Mouse (Mus musculus): ENCODE results near the gene Sulf2. TPM values are rescaled to one million over a fixed set of nuclear protein-coding genes. Genes with fewer than 3 reads are reported as not detected.

Sulf2 gene
- polyA plus RNA-seq, 1 experiment from 2014 or later = 88.6 TPM

- peak; percentile 73 for ATAC-seq (ENCODE audit: low FRiP score)
- peaks cover 49% of the 10 kb centered on the region for H3K4me1 ChIP-seq (replicated peaks)
- peak overlapping the region; percentile 86 for H3K27ac ChIP-seq
- peaks cover 27% of the 10 kb centered on the region for H3K27me3 ChIP-seq
- no peaks in the 10 kb centered on the region for H3K9me3 ChIP-seq
- 38% methylated on average over 19 of the region's 19 CpGs for WGBS
- no peaks in the 10 kb centered on the region for H3K36me3 ChIP-seq
- H3K4me2 ChIP-seq = no peak overlapping the region
- no peak overlapping the region for H3K4me3 ChIP-seq
- H3K9ac ChIP-seq = 0 out of 2 replicates have a peak overlapping the region, but pooled peaks have one; percentile 29
Measured at GRCm38 (mm10) chr2:166142561-166143112, 12.8 kb downstream of the Sulf2 start.

- Histone ChIP-seq H3K36me3 (no peaks in the 10 kb centered on the region), H3K4me3 (no peak overlapping the region), H3K27me3 (peaks cover 21% of the 10 kb centered on the region), H3K4me1 (replicated peaks) (peaks cover 43% of the 10 kb centered on the region), H3K9ac (no peak overlapping the region), H3K9me3 (no peaks in the 10 kb centered on the region), H3K4me2 (no peak overlapping the region), H3K27ac (peak overlapping the region; percentile 55)
- ATAC-seq (ENCODE audit: low FRiP score) = no peak
- 55% methylated on average over 1 of the region's 1 CpGs for WGBS
Measured at GRCm38 (mm10) chr2:166141910-166142309, 13.6 kb downstream of the Sulf2 start.

- H3K9me3 ChIP-seq = no peaks in the 10 kb centered on the region
- peaks cover 13% of the 10 kb centered on the region; the same call in 1 of the 2 replicates for H3K27me3 ChIP-seq
- H3K4me2 ChIP-seq = no peak overlapping the region
- H3K4me3 ChIP-seq = no peak overlapping the region
- H3K36me3 ChIP-seq = no peaks in the 10 kb centered on the region
- no peak for ATAC-seq (ENCODE audit: low FRiP score)
- no peak overlapping the region for H3K27ac ChIP-seq
- H3K9ac ChIP-seq = no peak overlapping the region
- 94% methylated on average over 6 of the region's 6 CpGs for WGBS
- H3K4me1 ChIP-seq (replicated peaks) = peaks cover 41% of the 10 kb centered on the region
Measured at GRCm38 (mm10) chr2:166141039-166141438, 14.4 kb downstream of the Sulf2 start.

GRCm38 (mm10) chr2:166140427-166140826 is 15.0 kb downstream of the Sulf2 start:
- 72% methylated on average over 9 of the region's 9 CpGs for WGBS
- H3K4me3 ChIP-seq = no peak overlapping the region
- H3K27ac ChIP-seq = no peak overlapping the region
- H3K27me3 ChIP-seq = peaks cover 9% of the 10 kb centered on the region; the same call in 1 of the 2 replicates
- no peaks in the 10 kb centered on the region for H3K9me3 ChIP-seq
- no peak for ATAC-seq (ENCODE audit: low FRiP score)
- no peak overlapping the region for H3K9ac ChIP-seq
- H3K4me2 ChIP-seq = no peak overlapping the region
- H3K4me1 ChIP-seq (replicated peaks) = peaks cover 41% of the 10 kb centered on the region
- H3K36me3 ChIP-seq = no peaks in the 10 kb centered on the region

DNA sequence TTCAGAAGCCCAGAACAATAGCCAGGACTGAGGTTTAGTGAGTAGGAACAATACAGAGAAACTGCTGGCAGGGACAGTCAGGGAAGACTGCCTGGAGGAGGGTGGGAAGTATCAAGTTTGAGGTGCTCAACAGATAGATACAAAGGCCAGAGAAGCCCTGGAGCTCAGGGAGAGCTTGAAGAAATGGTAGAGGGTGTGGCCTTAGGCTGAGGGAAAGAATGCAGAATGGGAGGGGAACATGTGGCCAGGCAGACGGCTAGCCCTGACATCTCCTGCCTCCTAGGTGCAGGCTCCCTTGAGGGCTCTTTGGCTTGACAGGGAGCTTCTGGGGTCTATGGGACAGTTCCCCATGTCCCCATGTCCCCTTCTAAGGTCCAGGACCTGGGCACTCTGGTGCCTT is 17.2 kb downstream of the Sulf2 start:
- Histone ChIP-seq H3K36me3 (no peaks in the 10 kb centered on the region), H3K27ac (no peak overlapping the region), H3K27me3 (peaks cover 12% of the 10 kb centered on the region; the same call in 1 of the 2 replicates), H3K4me2 (no peak overlapping the region), H3K4me3 (no peak overlapping the region), H3K4me1 (replicated peaks) (peaks cover 30% of the 10 kb centered on the region), H3K9ac (no peak overlapping the region), H3K9me3 (no peaks in the 10 kb centered on the region)
- WGBS = 56% methylated on average over 1 of the region's 1 CpGs
- no peak for ATAC-seq (ENCODE audit: low FRiP score)

DNA sequence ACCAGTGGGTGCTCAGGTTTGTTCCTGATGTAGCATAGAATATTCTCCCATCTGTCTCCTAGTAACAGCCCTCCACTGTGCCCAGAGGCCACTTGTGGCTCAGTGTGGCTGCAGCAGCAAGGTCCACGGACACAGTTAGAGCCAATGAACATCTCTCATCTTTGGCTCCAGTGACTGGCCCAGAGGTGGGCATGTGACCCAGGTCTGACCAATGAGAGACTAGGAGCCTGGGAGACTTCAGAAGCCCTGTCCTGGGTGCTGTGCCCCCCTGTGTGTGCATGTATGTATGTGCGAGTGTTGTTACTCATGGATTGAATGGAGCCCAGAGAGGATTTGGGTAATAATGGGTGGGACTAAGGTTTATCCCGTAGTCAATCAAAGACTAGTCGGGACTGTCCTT is 18.0 kb downstream of the Sulf2 start:
- Histone ChIP-seq H3K4me1 (replicated peaks) (peaks cover 22% of the 10 kb centered on the region), H3K36me3 (peaks cover 3% of the 10 kb centered on the region), H3K9me3 (no peaks in the 10 kb centered on the region), H3K4me2 (no peak overlapping the region), H3K27ac (no peak overlapping the region), H3K9ac (no peak overlapping the region), H3K27me3 (peaks cover 12% of the 10 kb centered on the region; the same call in 1 of the 2 replicates), H3K4me3 (no peak overlapping the region)
- ATAC-seq (ENCODE audit: low FRiP score) = no peak
- 85% methylated on average over 4 of the region's 4 CpGs for WGBS

DNA sequence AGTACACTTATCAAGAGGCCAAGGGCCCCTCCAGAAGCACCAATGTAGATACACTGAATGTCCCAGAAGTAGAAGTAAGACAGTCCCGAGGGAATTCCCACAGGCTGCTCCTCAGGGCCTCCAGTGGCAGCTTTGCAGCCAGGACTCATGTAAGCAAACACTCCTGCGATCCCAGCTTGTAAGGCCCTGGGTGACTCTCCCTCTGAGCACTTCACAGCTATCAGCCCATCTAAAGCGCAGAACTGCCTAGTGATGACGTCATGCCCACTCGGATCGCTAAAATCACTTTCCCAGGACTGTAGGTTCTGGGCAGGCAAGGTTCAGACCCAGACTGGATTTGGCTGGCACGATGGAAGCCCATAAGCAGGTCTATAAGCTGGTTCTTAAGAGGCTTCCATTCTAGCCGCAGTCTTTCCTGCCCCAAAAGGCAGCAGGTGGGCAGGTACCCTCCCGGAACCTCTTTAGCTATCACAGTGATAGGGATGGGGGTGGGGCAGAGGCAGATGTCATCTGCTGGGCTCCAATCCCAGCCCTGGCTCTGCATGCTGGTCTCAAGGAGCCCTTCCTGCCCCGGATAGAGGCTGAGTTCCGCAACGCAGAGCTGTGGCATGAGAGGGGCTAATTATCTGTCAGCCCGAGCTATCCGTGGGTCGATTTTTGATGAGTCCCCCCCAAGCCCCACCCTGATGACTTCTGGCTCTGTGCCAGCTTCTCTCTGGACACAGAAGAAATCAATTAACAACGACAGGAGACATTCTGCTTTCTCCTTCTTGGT is 19.6 kb downstream of the Sulf2 start:
- H3K4me1 ChIP-seq (replicated peaks) = peaks cover 19% of the 10 kb centered on the region
- H3K27me3 ChIP-seq = peaks cover 12% of the 10 kb centered on the region; the same call in 1 of the 2 replicates
- peak; percentile 50; the same call in 1 of the 2 replicates for ATAC-seq (ENCODE audit: low FRiP score)
- peak overlapping the region; percentile 61; the same call in 1 of the 2 replicates for H3K9ac ChIP-seq
- H3K4me3 ChIP-seq = no peak overlapping the region
- no peaks in the 10 kb centered on the region for H3K9me3 ChIP-seq
- H3K36me3 ChIP-seq = peaks cover 18% of the 10 kb centered on the region
- 37% methylated on average over 16 of the region's 16 CpGs for WGBS
- 0 out of 2 replicates have a peak overlapping the region, but pooled peaks have one; percentile 2 for H3K4me2 ChIP-seq
- peak overlapping the region; percentile 42 for H3K27ac ChIP-seq

DNA sequence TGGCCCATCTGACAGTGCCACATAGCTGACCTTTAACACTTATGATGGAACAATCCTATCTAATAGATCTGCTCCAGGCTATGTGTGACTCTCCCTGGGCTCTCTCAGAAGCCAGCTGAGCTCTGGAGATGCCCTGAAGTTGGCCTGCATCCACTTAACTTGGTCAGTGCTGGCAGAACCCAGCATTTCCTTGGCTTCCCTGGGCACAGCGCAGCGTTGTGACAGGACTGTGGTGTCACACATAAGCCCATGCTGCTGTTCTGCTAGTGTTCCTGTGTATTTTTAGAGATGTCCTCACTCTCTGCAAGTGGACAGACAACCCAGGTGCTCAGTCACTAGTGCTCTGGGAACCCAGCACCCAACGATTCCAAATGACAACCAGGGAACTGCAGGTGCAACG is 26.7 kb downstream of the Sulf2 start:
- H3K9ac ChIP-seq = no peak overlapping the region
- H3K36me3 ChIP-seq = peaks cover 42% of the 10 kb centered on the region
- 92% methylated on average over 4 of the region's 4 CpGs for WGBS
- no peaks in the 10 kb centered on the region for H3K27me3 ChIP-seq
- H3K27ac ChIP-seq = no peak overlapping the region; the same call in 1 of the 2 replicates
- no peak for ATAC-seq (ENCODE audit: low FRiP score)
- peaks cover 8% of the 10 kb centered on the region for H3K4me1 ChIP-seq (replicated peaks)
- H3K4me2 ChIP-seq = no peak overlapping the region
- H3K4me3 ChIP-seq = no peak overlapping the region
- H3K9me3 ChIP-seq = no peaks in the 10 kb centered on the region

DNA sequence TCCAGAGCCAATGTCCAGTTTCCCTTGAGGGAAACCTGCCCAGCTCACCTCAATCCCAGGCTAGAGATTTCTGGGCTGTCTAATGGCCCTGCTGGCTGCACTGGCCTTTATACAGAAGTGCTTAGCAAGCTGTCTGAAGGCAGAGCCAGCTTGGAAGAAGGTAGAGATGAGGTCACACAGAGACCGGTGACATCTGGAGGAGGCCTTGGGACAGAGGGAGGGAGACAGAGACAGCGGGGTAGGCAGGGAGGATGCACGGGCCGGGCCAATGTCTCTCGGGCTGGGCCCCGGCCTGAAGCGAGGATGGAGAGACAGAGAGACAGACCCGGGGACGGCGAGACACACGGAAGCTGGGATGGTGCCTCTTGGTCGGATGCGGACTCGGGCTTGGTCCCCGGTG is 27.4 kb downstream of the Sulf2 start:
- no peak overlapping the region for H3K9ac ChIP-seq
- H3K4me2 ChIP-seq = no peak overlapping the region
- 92% methylated on average over 15 of the region's 15 CpGs for WGBS
- no peak for ATAC-seq (ENCODE audit: low FRiP score)
- no peak overlapping the region for H3K27ac ChIP-seq
- peaks cover 8% of the 10 kb centered on the region for H3K4me1 ChIP-seq (replicated peaks)
- H3K9me3 ChIP-seq = no peaks in the 10 kb centered on the region
- no peak overlapping the region for H3K4me3 ChIP-seq
- peaks cover 42% of the 10 kb centered on the region for H3K36me3 ChIP-seq
- no peaks in the 10 kb centered on the region for H3K27me3 ChIP-seq

- H3K4me1 ChIP-seq (replicated peaks) = peaks cover 8% of the 10 kb centered on the region
- ATAC-seq (ENCODE audit: low FRiP score) = no peak
- H3K4me3 ChIP-seq = no peak overlapping the region
- peaks cover 29% of the 10 kb centered on the region for H3K36me3 ChIP-seq
- no peak overlapping the region for H3K4me2 ChIP-seq
- H3K9ac ChIP-seq = no peak overlapping the region
- H3K27ac ChIP-seq = no peak overlapping the region
- WGBS = 84% methylated on average over 11 of the region's 11 CpGs
- no peaks in the 10 kb centered on the region for H3K27me3 ChIP-seq
- H3K9me3 ChIP-seq = no peaks in the 10 kb centered on the region
Measured at GRCm38 (mm10) chr2:166126343-166126742, 29.1 kb downstream of the Sulf2 start.

GRCm38 (mm10) chr2:166125492-166126252 is 29.8 kb downstream of the Sulf2 start:
- no peak overlapping the region for H3K27ac ChIP-seq
- peaks cover 8% of the 10 kb centered on the region for H3K4me1 ChIP-seq (replicated peaks)
- 0 out of 2 replicates have a peak, but pooled peaks have one; percentile 17 for ATAC-seq (ENCODE audit: low FRiP score)
- no peak overlapping the region for H3K4me3 ChIP-seq
- 74% methylated on average over 13 of the region's 13 CpGs for WGBS
- no peak overlapping the region for H3K4me2 ChIP-seq
- H3K27me3 ChIP-seq = no peaks in the 10 kb centered on the region
- no peaks in the 10 kb centered on the region for H3K9me3 ChIP-seq
- peaks cover 23% of the 10 kb centered on the region for H3K36me3 ChIP-seq
- no peak overlapping the region for H3K9ac ChIP-seq

DNA sequence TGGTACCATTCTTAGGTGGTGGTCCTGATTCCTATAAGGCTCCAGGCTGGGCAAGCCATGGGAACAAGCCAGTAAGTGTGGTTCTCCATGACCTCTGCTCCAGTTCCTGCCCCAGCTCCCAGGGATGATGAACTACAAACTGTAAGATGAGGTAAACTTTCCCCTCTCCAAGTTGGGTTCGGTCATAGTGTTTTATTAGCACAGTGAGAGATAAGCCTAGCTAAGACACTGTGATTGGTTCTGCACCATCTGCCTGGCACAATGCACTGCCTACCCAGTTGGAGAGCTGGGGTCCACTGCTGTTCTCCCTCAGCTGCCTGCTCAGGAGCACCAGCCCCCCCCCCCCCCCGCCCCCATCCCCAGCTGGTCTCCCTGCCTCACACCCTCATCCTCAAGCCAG is 30.4 kb downstream of the Sulf2 start:
- WGBS = 91% methylated on average over 2 of the region's 2 CpGs

More for the DNA sequence above, 30.4 kb downstream of the Sulf2 start:
- ATAC-seq (ENCODE audit: low FRiP score) = 0 out of 2 replicates have a peak, but pooled peaks have one; percentile 28
- no peak overlapping the region for H3K27ac ChIP-seq
- peaks cover 17% of the 10 kb centered on the region for H3K36me3 ChIP-seq
- H3K4me3 ChIP-seq = no peak overlapping the region
- H3K27me3 ChIP-seq = no peaks in the 10 kb centered on the region
- H3K4me1 ChIP-seq (replicated peaks) = peaks cover 8% of the 10 kb centered on the region
- no peaks in the 10 kb centered on the region for H3K9me3 ChIP-seq
- H3K9ac ChIP-seq = no peak overlapping the region
- no peak overlapping the region for H3K4me2 ChIP-seq
